Mouse (Mus musculus) limb, embryonic 15.5 days (tissue): ENCODE measurements around the gene 1700001C02Rik. TPM values are rescaled to one million over a fixed set of nuclear protein-coding genes. Genes with fewer than 3 reads are reported as not detected.

Experiments used
- ATAC-seq: fragments of 200-750 bp; cut with Nextera tagmentation; 2 replicates; pipeline ENCODE4 v1.8.0; 2017; ENCODE audit warnings: low read depth, moderate TSS enrichment; ENCODE audit not compliant: insufficient number of reproducible peaks, low FRiP score, low TSS enrichment
- H3K27ac ChIP-seq: fragments of 300-500 bp; sonication (generic); 2 replicates; pipeline ENCODE4 v1.5.1; 2015; ENCODE audit warnings: moderate library complexity, mild to moderate bottlenecking, inconsistent platforms
- H3K27me3 ChIP-seq: fragments of 300-500 bp; sonication (generic); 2 replicates; pipeline ENCODE4 v1.6.1; 2015; ENCODE audit warnings: inconsistent platforms
- H3K36me3 ChIP-seq: fragments of 300-500 bp; sonication (generic); 2 replicates; pipeline ENCODE4 v1.6.1; 2015; ENCODE audit warnings: inconsistent platforms
- H3K4me1 ChIP-seq: fragments of 300-500 bp; sonication (generic); 2 replicates; pipeline ENCODE4 v1.6.1; 2015; ENCODE audit warnings: inconsistent platforms
- H3K4me2 ChIP-seq: fragments of 300-500 bp; sonication (generic); 2 replicates; pipeline ENCODE4 v1.6.1; 2015; ENCODE audit warnings: mild to moderate bottlenecking, inconsistent platforms
- H3K4me3 ChIP-seq: fragments of 300-500 bp; sonication (generic); 2 replicates; pipeline ENCODE4 v1.5.1; 2015; ENCODE audit warnings: mild to moderate bottlenecking, inconsistent platforms
- H3K9ac ChIP-seq: fragments of 300-500 bp; sonication (generic); 2 replicates; pipeline ENCODE4 v1.6.1; 2015; ENCODE audit warnings: inconsistent platforms
- H3K9me3 ChIP-seq: fragments of 300-500 bp; sonication (generic); 2 replicates; pipeline ENCODE4 v1.6.1; 2016; ENCODE audit warnings: inconsistent platforms
- WGBS: fragments of 180-500 bp; shearing (Covaris S2); methylation state at CpG from one replicate; pipeline ENCODE4 v1.1.7; 2015; 5-methylcytosine and 5-hydroxymethylcytosine counted together
- polyA plus RNA-seq: library from polyadenylated mRNA; unstranded; fragments of >200 nt; fragmentation: Nextera tagmentation; extraction: Ambion mirVana; gene quantifications from 2 replicates; pipeline ENCODE4 v1.2.1, GENCODE M21; 2015

1700001C02Rik gene
- polyA plus RNA-seq, 1 experiment from 2014 or later: not detected

DNA sequence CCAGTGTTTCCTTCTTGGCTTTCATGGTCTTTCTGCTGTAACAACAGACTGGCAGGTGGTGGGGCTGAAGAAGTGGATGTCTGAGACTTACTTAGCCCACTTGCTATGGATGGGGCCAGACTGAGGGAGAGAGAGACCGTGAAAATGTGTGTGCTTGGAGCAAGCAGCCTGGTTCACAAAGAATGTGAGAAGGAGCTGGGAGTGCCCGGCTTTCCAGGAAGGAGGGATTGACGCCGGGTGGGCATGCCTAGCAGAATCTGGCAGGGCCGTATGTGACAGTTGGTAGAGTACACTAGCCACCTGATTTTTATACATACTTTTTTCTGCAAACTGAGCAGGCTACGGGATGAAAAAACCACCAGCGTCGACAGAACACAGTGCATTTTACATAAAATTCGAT lies 468 bp downstream of the 1700001C02Rik start:
- H3K4me2 ChIP-seq: peak overlapping the region; percentile 38
- WGBS: 25% methylated on average over 9 of the region's 9 CpGs
- peaks cover 23% of the 10 kb centered on the region for H3K4me1 ChIP-seq
- H3K27me3 ChIP-seq: peaks cover 26% of the 10 kb centered on the region
- peak overlapping the region; percentile 17 for H3K4me3 ChIP-seq
- no peak overlapping the region for H3K9ac ChIP-seq
- H3K9me3 ChIP-seq: no peaks in the 10 kb centered on the region
- no peaks in the 10 kb centered on the region for H3K36me3 ChIP-seq
- no peak overlapping the region for H3K27ac ChIP-seq
- ATAC-seq: no peak

DNA sequence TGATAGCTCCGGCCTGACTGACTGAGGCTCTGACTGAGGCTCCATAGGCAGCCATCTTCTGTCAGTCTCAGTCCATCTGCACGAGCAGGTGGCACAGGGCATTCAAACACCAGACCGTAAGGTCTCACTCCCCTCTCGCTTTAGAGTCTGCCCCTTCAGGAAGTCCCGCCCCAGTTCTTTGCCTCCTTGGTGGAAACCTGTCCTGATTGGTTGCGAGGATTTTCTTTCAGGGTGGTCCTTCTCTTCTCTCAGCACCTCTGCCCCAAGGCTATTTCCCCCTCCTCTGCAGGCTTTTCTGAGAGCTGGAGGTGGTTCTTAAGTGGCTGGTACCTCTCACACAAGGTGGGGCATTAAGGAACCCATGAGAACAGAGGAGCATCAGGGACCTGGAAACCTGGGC lies 4.6 kb downstream of the 1700001C02Rik start:
- no peak for ATAC-seq
- 50% methylated on average over 6 of the region's 6 CpGs for WGBS

DNA sequence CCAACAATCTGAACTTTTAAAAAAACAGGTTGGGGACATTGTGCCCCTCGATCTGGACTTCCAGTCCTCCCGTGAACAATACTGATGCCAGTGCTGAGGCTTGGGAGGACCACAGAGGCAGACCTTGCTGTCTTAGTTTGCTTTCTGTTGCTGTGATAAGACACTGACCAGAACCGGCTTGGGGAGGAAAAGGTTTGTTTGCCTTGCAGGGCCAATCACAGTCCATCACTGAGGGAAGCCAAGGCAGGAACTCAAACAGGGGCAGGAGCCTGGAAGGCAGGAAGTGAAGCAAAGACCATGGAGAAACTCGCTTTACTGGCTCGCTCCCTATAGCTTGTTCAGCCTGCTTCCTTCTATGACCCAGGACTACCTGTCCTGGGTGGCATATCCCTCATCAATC lies 6.3 kb downstream of the 1700001C02Rik start:
- Histone ChIP-seq H3K36me3 (no peaks in the 10 kb centered on the region), H3K9ac (no peak overlapping the region), H3K27me3 (no peaks in the 10 kb centered on the region), H3K4me1 (peaks cover 6% of the 10 kb centered on the region; the same call in 1 of the 2 replicates), H3K4me2 (no peak overlapping the region), H3K27ac (no peak overlapping the region), H3K9me3 (no peaks in the 10 kb centered on the region), H3K4me3 (no peak overlapping the region)
- 63% methylated on average over 5 of the region's 5 CpGs for WGBS
- no peak for ATAC-seq

More for the DNA sequence above, 4.6 kb downstream of the 1700001C02Rik start:
- no peak overlapping the region for H3K4me3 ChIP-seq
- H3K4me1 ChIP-seq: peaks cover 15% of the 10 kb centered on the region
- no peak overlapping the region for H3K27ac ChIP-seq
- H3K9ac ChIP-seq: no peak overlapping the region
- H3K9me3 ChIP-seq: no peaks in the 10 kb centered on the region
- H3K4me2 ChIP-seq: no peak overlapping the region
- peaks cover 15% of the 10 kb centered on the region for H3K27me3 ChIP-seq
- no peaks in the 10 kb centered on the region for H3K36me3 ChIP-seq

DNA sequence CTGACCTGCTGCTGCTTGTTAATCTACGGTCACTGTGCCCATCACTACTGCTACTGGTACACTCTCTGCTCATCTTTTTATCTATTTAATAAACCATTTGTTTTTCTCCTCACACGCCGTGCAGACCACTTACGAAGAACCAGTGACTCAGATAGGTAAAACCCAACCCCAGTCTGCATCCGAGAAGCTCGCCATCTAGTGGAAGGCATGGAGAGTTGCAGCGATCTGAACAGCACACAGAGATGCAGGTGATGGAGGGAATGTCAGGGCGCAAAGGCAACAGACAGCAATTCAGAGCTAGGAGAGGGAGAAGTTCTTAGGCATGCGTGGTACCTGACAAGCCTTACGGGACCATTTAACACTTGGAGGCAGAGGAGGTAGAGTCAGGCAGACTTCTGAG lies 10.7 kb downstream of the 1700001C02Rik start:
- 40% methylated on average over 10 of the region's 10 CpGs for WGBS
- H3K9ac ChIP-seq: no peak overlapping the region

DNA sequence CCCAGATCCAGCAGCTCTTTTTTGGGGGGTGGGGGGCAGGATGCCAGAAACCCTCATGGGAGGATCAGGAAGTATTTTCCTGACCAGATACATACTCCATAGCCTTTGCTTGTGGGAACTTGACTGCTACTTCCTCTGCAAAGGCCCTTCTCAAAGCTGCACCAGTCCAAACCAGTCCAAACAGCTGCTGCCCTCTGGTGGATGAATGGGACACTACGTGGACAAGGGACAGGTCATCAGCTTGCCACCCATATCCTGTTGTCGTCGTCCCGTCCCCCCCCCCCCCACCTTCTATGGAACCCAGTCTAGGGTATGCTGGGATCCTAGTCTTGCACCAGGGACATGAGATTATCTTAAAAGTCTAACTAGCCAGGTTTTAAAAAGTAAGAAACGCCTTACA lies 16.5 kb downstream of the 1700001C02Rik start:
- H3K4me3 ChIP-seq: no peak overlapping the region
- 16% methylated on average over 5 of the region's 5 CpGs for WGBS
- 0 out of 2 replicates have a peak, but pooled peaks have one; percentile 22 for ATAC-seq

More for the DNA sequence above, 10.7 kb downstream of the 1700001C02Rik start:
- Histone ChIP-seq H3K36me3 (no peaks in the 10 kb centered on the region), H3K4me1 (no peaks in the 10 kb centered on the region), H3K27ac (no peak overlapping the region), H3K9me3 (no peaks in the 10 kb centered on the region), H3K4me3 (no peak overlapping the region), H3K27me3 (no peaks in the 10 kb centered on the region), H3K4me2 (no peak overlapping the region)
- no peak for ATAC-seq

DNA sequence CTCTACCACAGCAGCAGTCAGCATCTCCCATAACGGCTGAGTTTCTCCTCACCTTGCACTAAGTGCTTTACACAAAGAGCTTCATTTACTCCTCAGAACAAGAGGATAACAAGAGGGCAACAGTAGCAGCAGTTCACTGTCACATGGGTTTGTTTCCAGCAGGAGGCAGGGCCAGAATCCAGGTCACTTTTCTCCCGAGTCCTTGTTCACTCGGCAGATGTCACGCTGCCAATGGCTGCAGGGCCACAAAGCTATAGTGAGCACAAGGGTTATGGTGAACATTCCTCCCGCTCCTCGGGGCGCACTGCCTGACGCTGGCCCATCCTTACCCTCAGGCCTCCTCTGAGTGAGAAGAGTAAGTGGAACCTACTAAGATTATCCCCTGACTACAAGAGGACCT lies 17.7 kb downstream of the 1700001C02Rik start:
- H3K9ac ChIP-seq: no peak overlapping the region
- no peaks in the 10 kb centered on the region for H3K27me3 ChIP-seq
- no peak overlapping the region for H3K4me2 ChIP-seq
- H3K36me3 ChIP-seq: no peaks in the 10 kb centered on the region
- H3K4me3 ChIP-seq: no peak overlapping the region
- no peak for ATAC-seq
- 77% methylated on average over 8 of the region's 8 CpGs for WGBS
- H3K9me3 ChIP-seq: no peaks in the 10 kb centered on the region
- no peaks in the 10 kb centered on the region for H3K4me1 ChIP-seq
- no peak overlapping the region for H3K27ac ChIP-seq

More for the DNA sequence above, 16.5 kb downstream of the 1700001C02Rik start:
- Histone ChIP-seq H3K4me2 (no peak overlapping the region), H3K27ac (no peak overlapping the region), H3K9me3 (no peaks in the 10 kb centered on the region), H3K4me1 (no peaks in the 10 kb centered on the region), H3K27me3 (no peaks in the 10 kb centered on the region), H3K9ac (no peak overlapping the region), H3K36me3 (no peaks in the 10 kb centered on the region)

DNA sequence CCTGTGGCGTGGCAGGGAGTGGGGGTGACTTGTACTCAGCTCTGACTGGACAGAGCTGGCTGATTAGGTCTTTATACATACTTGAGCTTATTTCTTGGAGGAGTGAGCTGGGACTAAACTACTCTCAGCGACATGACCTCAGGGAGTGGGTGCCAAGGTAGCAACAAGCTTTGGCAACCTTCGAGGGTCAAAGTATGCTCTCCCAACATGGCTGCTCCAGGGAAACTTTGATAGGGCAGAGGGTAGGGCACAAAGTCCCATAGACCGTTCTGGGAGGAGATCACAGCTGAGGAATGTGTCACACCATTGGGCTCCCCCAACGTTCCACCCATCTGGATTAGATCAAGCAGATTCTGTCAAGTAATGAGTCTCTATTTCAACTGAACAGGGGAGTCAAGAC lies 18.7 kb downstream of the 1700001C02Rik start:
- H3K36me3 ChIP-seq: no peaks in the 10 kb centered on the region
- H3K9ac ChIP-seq: no peak overlapping the region
- H3K4me2 ChIP-seq: no peak overlapping the region
- H3K27ac ChIP-seq: no peak overlapping the region
- WGBS: 67% methylated on average over 5 of the region's 5 CpGs
- no peak for ATAC-seq
- H3K9me3 ChIP-seq: no peaks in the 10 kb centered on the region
- no peak overlapping the region for H3K4me3 ChIP-seq
- H3K27me3 ChIP-seq: no peaks in the 10 kb centered on the region
- H3K4me1 ChIP-seq: no peaks in the 10 kb centered on the region

DNA sequence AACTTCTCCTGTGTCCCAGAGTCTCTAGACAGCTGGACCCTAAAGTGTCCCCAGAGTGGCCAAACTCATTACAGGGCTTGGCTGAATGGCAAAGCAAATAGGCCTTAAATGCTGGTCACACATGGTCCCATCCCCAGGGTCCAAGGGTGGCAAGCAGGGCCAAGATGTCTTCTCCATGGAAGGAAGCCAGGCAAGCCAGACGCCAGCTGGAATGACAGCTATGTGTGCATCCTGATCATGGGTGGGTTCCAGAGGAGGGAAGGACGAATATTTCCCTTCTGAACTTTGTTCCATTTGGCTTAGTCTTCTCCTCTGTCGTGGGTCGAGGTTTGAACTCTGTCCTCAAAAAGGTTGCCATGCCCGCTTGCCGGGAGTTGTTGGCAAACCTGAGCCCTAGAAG lies 19.3 kb downstream of the 1700001C02Rik start:
- Histone ChIP-seq H3K27me3 (no peaks in the 10 kb centered on the region), H3K36me3 (no peaks in the 10 kb centered on the region), H3K9me3 (no peaks in the 10 kb centered on the region), H3K27ac (no peak overlapping the region), H3K4me3 (no peak overlapping the region), H3K4me1 (no peaks in the 10 kb centered on the region), H3K9ac (no peak overlapping the region), H3K4me2 (no peak overlapping the region)
- ATAC-seq: no peak
- 68% methylated on average over 6 of the region's 6 CpGs for WGBS

DNA sequence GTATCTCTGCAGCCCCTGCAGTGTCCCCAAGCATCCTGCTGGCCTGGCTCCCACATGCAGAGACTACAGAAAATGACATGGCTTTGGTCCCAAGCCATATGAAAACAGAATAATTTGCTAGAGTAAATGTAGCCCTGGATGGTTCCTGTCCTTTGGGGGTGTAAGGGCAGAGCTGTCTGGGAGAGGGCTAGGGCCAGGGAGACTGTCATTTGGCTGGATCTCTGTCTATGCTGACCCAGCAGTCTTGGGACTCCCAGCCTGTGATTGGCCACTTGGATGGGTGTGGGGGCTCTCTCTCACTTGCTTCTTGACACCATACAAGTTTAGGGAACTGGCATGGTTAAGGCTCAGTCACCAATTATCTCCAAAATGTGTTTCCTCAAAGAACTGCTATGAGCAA lies 24.4 kb downstream of the 1700001C02Rik start:
- Histone ChIP-seq H3K9me3 (no peaks in the 10 kb centered on the region), H3K4me1 (peaks cover 4% of the 10 kb centered on the region; the same call in 1 of the 2 replicates), H3K27me3 (no peaks in the 10 kb centered on the region), H3K27ac (no peak overlapping the region), H3K4me3 (no peak overlapping the region), H3K36me3 (no peaks in the 10 kb centered on the region), H3K4me2 (no peak overlapping the region), H3K9ac (no peak overlapping the region)
- no peak for ATAC-seq

DNA sequence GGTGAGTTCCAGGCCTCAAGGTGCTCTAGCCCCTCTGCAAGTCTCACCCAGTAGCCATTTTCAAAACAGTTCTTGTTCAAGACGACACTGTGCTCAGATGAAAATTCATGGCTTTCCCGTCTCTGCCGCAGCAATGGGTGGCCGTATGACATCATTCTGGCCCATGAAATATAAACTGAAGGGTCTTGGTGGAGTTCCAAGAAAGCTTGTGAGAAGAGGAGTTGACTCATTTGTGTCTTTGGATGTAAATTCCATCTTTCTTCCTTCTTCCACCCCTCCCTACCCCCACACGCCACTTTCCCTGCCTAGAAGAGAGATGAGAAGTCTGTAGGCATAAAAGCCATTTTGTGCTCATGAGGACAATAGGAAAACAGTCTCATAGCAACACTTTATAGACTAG lies 25.0 kb downstream of the 1700001C02Rik start:
- no peak overlapping the region for H3K9ac ChIP-seq
- H3K36me3 ChIP-seq: no peaks in the 10 kb centered on the region
- no peaks in the 10 kb centered on the region for H3K9me3 ChIP-seq
- H3K27me3 ChIP-seq: no peaks in the 10 kb centered on the region
- no peak overlapping the region for H3K4me3 ChIP-seq
- no peak overlapping the region for H3K4me2 ChIP-seq
- no peak overlapping the region for H3K27ac ChIP-seq
- H3K4me1 ChIP-seq: peaks cover 4% of the 10 kb centered on the region; the same call in 1 of the 2 replicates
- no peak for ATAC-seq
- WGBS: 72% methylated on average over 5 of the region's 5 CpGs

DNA sequence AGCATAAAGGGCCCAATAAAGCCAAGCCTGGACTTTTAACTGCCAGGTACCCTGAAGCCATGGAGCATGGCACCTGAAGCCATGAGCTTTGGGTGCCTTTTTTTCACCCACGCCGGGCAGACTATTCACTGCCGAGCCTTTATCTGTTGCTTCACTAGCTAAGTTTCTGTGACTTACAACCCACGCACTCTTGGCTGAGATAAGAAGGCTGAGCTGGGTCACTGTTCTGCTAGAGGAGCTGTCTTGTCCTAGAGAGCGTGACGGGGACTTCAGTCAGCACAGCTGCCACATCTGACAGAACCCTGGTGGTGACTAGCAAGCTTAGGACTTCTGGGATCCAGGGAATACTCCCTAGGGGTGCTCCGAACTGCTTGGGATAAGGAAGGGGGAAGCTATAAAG lies 27.9 kb downstream of the 1700001C02Rik start:
- WGBS: 69% methylated on average over 7 of the region's 7 CpGs
- no peak overlapping the region for H3K4me3 ChIP-seq
- H3K27me3 ChIP-seq: no peaks in the 10 kb centered on the region
- no peak overlapping the region for H3K9ac ChIP-seq
- H3K4me2 ChIP-seq: no peak overlapping the region
- no peak for ATAC-seq
- H3K36me3 ChIP-seq: no peaks in the 10 kb centered on the region
- H3K27ac ChIP-seq: no peak overlapping the region
- peaks cover 21% of the 10 kb centered on the region for H3K4me1 ChIP-seq
- H3K9me3 ChIP-seq: no peaks in the 10 kb centered on the region

DNA sequence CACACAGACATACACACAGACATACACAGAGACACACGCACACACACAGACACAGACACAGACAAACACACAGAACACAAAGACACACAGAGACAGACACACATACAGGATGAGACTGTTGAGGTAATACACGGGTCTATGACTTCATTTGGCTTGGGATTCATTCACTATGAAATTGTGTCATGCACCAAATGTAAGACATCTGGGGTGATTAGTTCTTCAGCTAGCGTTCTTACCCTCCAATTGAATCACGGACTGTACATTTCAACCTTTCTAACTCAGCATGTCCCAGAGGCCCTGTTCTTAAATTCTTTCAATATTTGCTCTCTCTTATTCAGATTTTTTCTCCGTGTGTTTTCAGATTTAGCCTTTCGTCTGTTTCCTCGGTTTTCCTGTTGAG lies 28.8 kb downstream of the 1700001C02Rik start:
- H3K27ac ChIP-seq: peak overlapping the region; percentile 57
- no peaks in the 10 kb centered on the region for H3K36me3 ChIP-seq
- H3K9me3 ChIP-seq: no peaks in the 10 kb centered on the region
- H3K27me3 ChIP-seq: no peaks in the 10 kb centered on the region
- 52% methylated on average over 7 of the region's 7 CpGs for WGBS
- no peak for ATAC-seq
- no peak overlapping the region for H3K4me2 ChIP-seq
- no peak overlapping the region for H3K4me3 ChIP-seq
- H3K9ac ChIP-seq: no peak overlapping the region
- peaks cover 21% of the 10 kb centered on the region for H3K4me1 ChIP-seq

DNA sequence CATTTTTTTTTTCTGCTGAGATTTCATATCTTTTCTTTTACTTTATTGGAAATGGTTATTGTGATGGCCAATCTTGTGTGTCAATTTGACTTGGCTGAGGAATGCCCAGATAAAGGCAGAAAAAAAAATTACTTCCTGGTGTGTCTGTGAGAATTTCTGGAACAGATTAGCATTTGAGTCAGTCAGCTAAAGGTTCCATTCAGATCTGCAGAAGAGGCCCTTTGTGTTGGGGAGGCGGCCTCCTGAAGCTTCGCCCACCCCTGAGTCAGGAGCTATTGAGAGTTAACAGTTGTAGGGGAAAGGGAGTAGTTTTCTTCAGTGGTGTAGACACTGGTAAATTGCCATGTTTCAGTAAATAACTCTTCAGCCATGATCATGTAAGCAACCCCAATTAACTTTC lies 29.4 kb downstream of the 1700001C02Rik start:
- H3K9me3 ChIP-seq: no peaks in the 10 kb centered on the region
- no peak for ATAC-seq
- 67% methylated on average over 2 of the region's 2 CpGs for WGBS
- no peak overlapping the region for H3K9ac ChIP-seq
- peaks cover 21% of the 10 kb centered on the region for H3K4me1 ChIP-seq
- H3K36me3 ChIP-seq: no peaks in the 10 kb centered on the region
- peak overlapping the region; percentile 57 for H3K27ac ChIP-seq
- no peak overlapping the region for H3K4me3 ChIP-seq
- no peak overlapping the region for H3K4me2 ChIP-seq
- no peaks in the 10 kb centered on the region for H3K27me3 ChIP-seq
